Mouse (Mus musculus) heart, adult 9 months (tissue): Measurements from ENCODE around the gene Iqcf6.

Experiments
- DNase-seq, 2 experiments: peaks; one replicate each; pipeline ENCODE4 v3.0.0; 2022; ENCODE audit warnings: low spot score in 2 of 2

Iqcf6 gene

GRCm38 (mm10) chr9:106657592-106657991, 31.2 kb downstream of the Iqcf6 start:
- no peak for DNase-seq

- DNase-seq = no peak
These were observed 33.1 kb downstream of the Iqcf6 start for GRCm38 (mm10) chr9:106659441-106659840.

- DNase-seq = no peak
These were observed 33.6 kb downstream of the Iqcf6 start for GRCm38 (mm10) chr9:106659935-106660334.

- no peak for DNase-seq
These were observed 36.8 kb downstream of the Iqcf6 start for GRCm38 (mm10) chr9:106663200-106663599.

- no peak for DNase-seq
These were observed 38.1 kb downstream of the Iqcf6 start for GRCm38 (mm10) chr9:106664433-106664832.

- no peak for DNase-seq
These were observed 38.5 kb downstream of the Iqcf6 start for GRCm38 (mm10) chr9:106664856-106665255.

- DNase-seq = no peak
These were observed 47.5 kb downstream of the Iqcf6 start for GRCm38 (mm10) chr9:106673860-106674259.

GRCm38 (mm10) chr9:106675480-106675879, 49.1 kb downstream of the Iqcf6 start:
- peak; percentile 51 to 79 for DNase-seq

- DNase-seq = no peak
These were observed 49.6 kb downstream of the Iqcf6 start for GRCm38 (mm10) chr9:106675965-106676364.

GRCm38 (mm10) chr9:106676571-106676970, 50.2 kb downstream of the Iqcf6 start:
- no peak for DNase-seq
